Mouse (Mus musculus): ENCODE measurements around the gene Sarm1. TPM values are rescaled to one million over a fixed set of nuclear protein-coding genes. Genes with fewer than 3 reads are reported as not detected.

Sarm1 gene
- total and polyA plus RNA-seq, 2 experiments from 2014 or later, result 32.7 to 85.9 TPM

- H3K4me1 ChIP-seq (ENCODE audit: insufficient read depth, low read length), result no peaks in the 10 kb centered on the region
- H3K27me3 ChIP-seq (ENCODE audit: insufficient read depth, low read length), result no peaks in the 10 kb centered on the region
- WGBS, result 9% methylated on average over 19 of the region's 19 CpGs
- H3K4me2 ChIP-seq (ENCODE audit: low read depth, low read length), result no peak overlapping the region
- no peak for ATAC-seq
- peak; percentile 66 for TF ChIP-seq CTCF (IDR thresholded peaks at IDR 0.05; ENCODE audit: low read depth)
- H3K9me3 ChIP-seq (ENCODE audit: low read length), result no peaks in the 10 kb centered on the region
- DNase-seq (ENCODE audit: low spot score), result peak; percentile 36
- no peak overlapping the region for H3K4me3 ChIP-seq (ENCODE audit: low read length)
- no peak overlapping the region for H3K27ac ChIP-seq
- no peaks in the 10 kb centered on the region for H3K36me3 ChIP-seq (ENCODE audit: insufficient read depth, low read length)
- no peak overlapping the region for H3K9ac ChIP-seq (replicated peaks; ENCODE audit: low read length)
Observed at GRCm38 (mm10) chr11:78435776-78436349, 61.7 kb downstream of the Sarm1 start.

GRCm38 (mm10) chr11:78434052-78434451 is 63.5 kb downstream of the Sarm1 start:
- DNase-seq (ENCODE audit: low spot score) (no peak), ATAC-seq (no peak)
- Histone ChIP-seq H3K36me3 (ENCODE audit: insufficient read depth, low read length) (no peaks in the 10 kb centered on the region), H3K27me3 (ENCODE audit: insufficient read depth, low read length) (no peaks in the 10 kb centered on the region), H3K27ac (no peak overlapping the region), H3K9me3 (ENCODE audit: low read length) (no peaks in the 10 kb centered on the region), H3K4me2 (ENCODE audit: low read depth, low read length) (no peak overlapping the region), H3K4me3 (ENCODE audit: low read length) (no peak overlapping the region), H3K4me1 (ENCODE audit: insufficient read depth, low read length) (no peaks in the 10 kb centered on the region), H3K9ac (replicated peaks; ENCODE audit: low read length) (no peak overlapping the region)
- 87% methylated on average over 4 of the region's 4 CpGs for WGBS
- TF ChIP-seq CTCF (IDR thresholded peaks at IDR 0.05; ENCODE audit: low read depth), result no peak

GRCm38 (mm10) chr11:78431176-78431575 is 66.4 kb downstream of the Sarm1 start:
- Histone ChIP-seq H3K9me3 (ENCODE audit: low read length) (no peaks in the 10 kb centered on the region), H3K27me3 (ENCODE audit: insufficient read depth, low read length) (no peaks in the 10 kb centered on the region), H3K4me2 (ENCODE audit: low read depth, low read length) (no peak overlapping the region), H3K9ac (replicated peaks; ENCODE audit: low read length) (no peak overlapping the region), H3K27ac (no peak overlapping the region), H3K4me1 (ENCODE audit: insufficient read depth, low read length) (no peaks in the 10 kb centered on the region), H3K4me3 (ENCODE audit: low read length) (no peak overlapping the region), H3K36me3 (ENCODE audit: insufficient read depth, low read length) (no peaks in the 10 kb centered on the region)
- WGBS, result 85% methylated on average over 10 of the region's 10 CpGs
- TF ChIP-seq CTCF (IDR thresholded peaks at IDR 0.05; ENCODE audit: low read depth), result no peak
- no peak for DNase-seq (ENCODE audit: low spot score)
- no peak for ATAC-seq

- no peak overlapping the region for H3K27ac ChIP-seq
- ATAC-seq, result no peak
- no peaks in the 10 kb centered on the region for H3K9me3 ChIP-seq (ENCODE audit: low read length)
- no peak overlapping the region for H3K4me3 ChIP-seq (ENCODE audit: low read length)
- DNase-seq (ENCODE audit: low spot score), result no peak
- no peak for TF ChIP-seq CTCF (IDR thresholded peaks at IDR 0.05; ENCODE audit: low read depth)
- no peak overlapping the region for H3K9ac ChIP-seq (replicated peaks; ENCODE audit: low read length)
- 51% methylated on average over 11 of the region's 11 CpGs for WGBS
- H3K4me2 ChIP-seq (ENCODE audit: low read depth, low read length), result no peak overlapping the region
- no peaks in the 10 kb centered on the region for H3K36me3 ChIP-seq (ENCODE audit: insufficient read depth, low read length)
- H3K27me3 ChIP-seq (ENCODE audit: insufficient read depth, low read length), result no peaks in the 10 kb centered on the region
- H3K4me1 ChIP-seq (ENCODE audit: insufficient read depth, low read length), result no peaks in the 10 kb centered on the region
Observed at GRCm38 (mm10) chr11:78430195-78430878, 67.2 kb downstream of the Sarm1 start.

- Histone ChIP-seq H3K9ac (replicated peaks; ENCODE audit: low read length) (no peak overlapping the region), H3K4me2 (ENCODE audit: low read depth, low read length) (no peak overlapping the region), H3K9me3 (ENCODE audit: low read length) (no peaks in the 10 kb centered on the region), H3K4me1 (ENCODE audit: insufficient read depth, low read length) (no peaks in the 10 kb centered on the region), H3K36me3 (ENCODE audit: insufficient read depth, low read length) (no peaks in the 10 kb centered on the region), H3K4me3 (ENCODE audit: low read length) (no peak overlapping the region), H3K27me3 (ENCODE audit: insufficient read depth, low read length) (no peaks in the 10 kb centered on the region), H3K27ac (no peak overlapping the region)
- 72% methylated on average over 5 of the region's 5 CpGs for WGBS
- no peak for ATAC-seq
- DNase-seq (ENCODE audit: low spot score), result no peak
- no peak for TF ChIP-seq CTCF (IDR thresholded peaks at IDR 0.05; ENCODE audit: low read depth)
Observed at GRCm38 (mm10) chr11:78428309-78428708, 69.2 kb downstream of the Sarm1 start.

GRCm38 (mm10) chr11:78427655-78428054 is 69.9 kb downstream of the Sarm1 start:
- no peaks in the 10 kb centered on the region for H3K27me3 ChIP-seq (ENCODE audit: insufficient read depth, low read length)
- no peaks in the 10 kb centered on the region for H3K9me3 ChIP-seq (ENCODE audit: low read length)
- H3K4me3 ChIP-seq (ENCODE audit: low read length), result no peak overlapping the region
- no peak for TF ChIP-seq CTCF (IDR thresholded peaks at IDR 0.05; ENCODE audit: low read depth)
- no peaks in the 10 kb centered on the region for H3K4me1 ChIP-seq (ENCODE audit: insufficient read depth, low read length)
- H3K4me2 ChIP-seq (ENCODE audit: low read depth, low read length), result no peak overlapping the region
- 96% methylated on average over 6 of the region's 6 CpGs for WGBS
- no peak for ATAC-seq
- no peak for DNase-seq (ENCODE audit: low spot score)
- no peak overlapping the region for H3K9ac ChIP-seq (replicated peaks; ENCODE audit: low read length)
- no peaks in the 10 kb centered on the region for H3K36me3 ChIP-seq (ENCODE audit: insufficient read depth, low read length)
- no peak overlapping the region for H3K27ac ChIP-seq

- WGBS, result 97% methylated on average over 1 of the region's 1 CpGs
- no peaks in the 10 kb centered on the region for H3K27me3 ChIP-seq (ENCODE audit: insufficient read depth, low read length)
- no peaks in the 10 kb centered on the region for H3K36me3 ChIP-seq (ENCODE audit: insufficient read depth, low read length)
- no peaks in the 10 kb centered on the region for H3K4me1 ChIP-seq (ENCODE audit: insufficient read depth, low read length)
- no peaks in the 10 kb centered on the region for H3K9me3 ChIP-seq (ENCODE audit: low read length)
- H3K27ac ChIP-seq, result no peak overlapping the region
- H3K4me3 ChIP-seq (ENCODE audit: low read length), result no peak overlapping the region
- DNase-seq (ENCODE audit: low spot score), result no peak
- no peak for ATAC-seq
- H3K9ac ChIP-seq (replicated peaks; ENCODE audit: low read length), result no peak overlapping the region
- no peak overlapping the region for H3K4me2 ChIP-seq (ENCODE audit: low read depth, low read length)
- no peak for TF ChIP-seq CTCF (IDR thresholded peaks at IDR 0.05; ENCODE audit: low read depth)
Observed at GRCm38 (mm10) chr11:78425572-78425971, 72.0 kb downstream of the Sarm1 start.

Data from hindbrain, postnatal 0 days (tissue).